In the genomic region with DNA sequence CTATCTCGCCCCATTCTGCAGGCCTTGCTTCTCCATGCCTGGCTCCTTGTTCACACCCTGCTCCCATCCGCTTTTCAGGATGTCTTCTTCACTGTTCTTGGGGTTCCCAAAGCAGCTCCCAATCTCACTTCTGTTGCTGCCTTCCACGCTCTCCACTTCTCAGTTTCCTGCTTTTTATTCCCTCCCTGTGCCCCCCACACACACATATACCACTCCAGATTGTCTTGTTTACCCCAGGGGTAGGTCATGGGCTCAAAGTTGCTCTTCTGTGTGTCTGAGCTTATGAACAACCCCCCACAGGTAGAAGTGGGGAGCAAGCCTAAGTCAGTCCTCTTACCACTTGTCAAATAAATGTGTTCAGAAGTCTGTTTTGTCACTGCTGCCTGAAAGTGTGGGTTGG, we compare ENCODE assay signal across 16 mouse cellular contexts. TPM values are rescaled to one million over a fixed set of nuclear protein-coding genes. Genes with fewer than 3 reads are reported as not detected.
DNase-seq lines count a peak whose midpoint lies in the region; ATAC-seq and TF ChIP-seq lines count a peak whose summit lies in the region.
"Had no signal": no experiment of that assay in that cellular context is flagged by ENCODE, and none has a peak within 500 bp of the region (broad histone marks: within the 10 kb centered on the region; RNA-seq: fewer than 3 reads in every experiment).

No protein-coding gene starts in this region.

- no peak overlapping the region for H3K27ac ChIP-seq in heart, embryonic 10.5 days
- H3K27ac ChIP-seq in midbrain, embryonic 13.5 days = no peak overlapping the region
- no peak overlapping the region for H3K27ac ChIP-seq in midbrain, embryonic 16.5 days (ENCODE audit: low read length)
- H3K27ac ChIP-seq in limb, embryonic 12.5 days = no peak overlapping the region
- no peak overlapping the region for H3K27ac ChIP-seq in gastrocnemius, adult 2 months
- H3K27ac ChIP-seq: liver, embryonic 14.5 days had no signal

- 74% methylated on average over 3 of the region's 3 CpGs for WGBS in heart, embryonic 10.5 days
- WGBS in midbrain, embryonic 13.5 days = 77% methylated on average over 3 of the region's 3 CpGs
- WGBS in midbrain, embryonic 16.5 days = 74% methylated on average over 3 of the region's 3 CpGs
- 73% methylated on average over 3 of the region's 3 CpGs for whole genome bisulfite sequencing in limb, embryonic 12.5 days

- H3K4me3 ChIP-seq in heart, embryonic 10.5 days = peak overlapping the region; percentile 71; the same call in 1 of the 2 replicates
- no peak overlapping the region for H3K4me3 ChIP-seq in midbrain, embryonic 13.5 days (replicated peaks)
- no peak overlapping the region for H3K4me3 ChIP-seq in midbrain, embryonic 16.5 days (ENCODE audit: low read depth, low read length)
- no peak overlapping the region; the same call in 1 of the 2 replicates for H3K4me3 ChIP-seq in limb, embryonic 12.5 days (replicated peaks)
- no peak overlapping the region for H3K4me3 ChIP-seq in gastrocnemius, adult 2 months
- H3K4me3 ChIP-seq: erythroblast, embryonic 14.5 days had no signal

- no peak for DNase-seq in heart, embryonic 10.5 days (ENCODE audit: low spot score)
- no peak for DNase-seq in heart, adult 8-10 months (ENCODE audit: low spot score)
- no peak for DNase-seq in gastrocnemius, adult 2 months
- DNase-seq in layer of hippocampus, adult 9-11 months = no peak
- DNase-seq: B cell, adult 2 months; gastrocnemius, postnatal 25 days; kidney, postnatal 14 days; lung, postnatal 4 days had no signal

- H3K4me1 ChIP-seq in heart, embryonic 10.5 days = peaks cover 54% of the 10 kb centered on the region
- peaks cover 80% of the 10 kb centered on the region for H3K4me1 ChIP-seq in midbrain, embryonic 13.5 days (replicated peaks)
- H3K4me1 ChIP-seq in midbrain, embryonic 16.5 days (ENCODE audit: control insufficient read depth, insufficient read depth, low read length) = peaks cover 62% of the 10 kb centered on the region
- peaks cover 59% of the 10 kb centered on the region for H3K4me1 ChIP-seq in limb, embryonic 12.5 days (replicated peaks)

- H3K4me2 ChIP-seq in midbrain, embryonic 13.5 days (replicated peaks) = peak overlapping the region; percentile 85
- no peak overlapping the region; the same call in 1 of the 2 replicates for H3K4me2 ChIP-seq in midbrain, embryonic 16.5 days (ENCODE audit: low read length)
- H3K4me2 ChIP-seq in limb, embryonic 12.5 days = peak overlapping the region; percentile 99; the same call in 1 of the 2 replicates

- H3K9me3 ChIP-seq in heart, embryonic 10.5 days = no peaks in the 10 kb centered on the region
- no peaks in the 10 kb centered on the region for H3K9me3 ChIP-seq in midbrain, embryonic 13.5 days
- H3K9me3 ChIP-seq in midbrain, embryonic 16.5 days (replicated peaks; ENCODE audit: control insufficient read depth, low read length, poor library complexity, severe bottlenecking) = no peaks in the 10 kb centered on the region
- H3K9me3 ChIP-seq in limb, embryonic 12.5 days = no peaks in the 10 kb centered on the region

- H3K36me3 ChIP-seq in heart, embryonic 10.5 days = peaks cover 6% of the 10 kb centered on the region
- H3K36me3 ChIP-seq in midbrain, embryonic 13.5 days = no peaks in the 10 kb centered on the region
- H3K36me3 ChIP-seq in midbrain, embryonic 16.5 days (ENCODE audit: control insufficient read depth, insufficient read depth, low read length) = no peaks in the 10 kb centered on the region
- 0 out of 2 replicates have a peak, but pooled peaks cover 2% of the 10 kb centered on the region for H3K36me3 ChIP-seq in limb, embryonic 12.5 days
- H3K36me3 ChIP-seq: G1E had no signal

- TF ChIP-seq CTCF in gastrocnemius, adult 2 months (IDR thresholded peaks at IDR 0.05) = no peak

- peaks cover 28% of the 10 kb centered on the region for H3K27me3 ChIP-seq in heart, embryonic 10.5 days (ENCODE audit: insufficient read depth, poor library complexity, severe bottlenecking)
- peaks cover 14% of the 10 kb centered on the region; the same call in 1 of the 2 replicates for H3K27me3 ChIP-seq in midbrain, embryonic 13.5 days
- no peaks in the 10 kb centered on the region for H3K27me3 ChIP-seq in midbrain, embryonic 16.5 days (ENCODE audit: control insufficient read depth, insufficient read depth, low read depth, low read length)
- peaks cover 39% of the 10 kb centered on the region for H3K27me3 ChIP-seq in limb, embryonic 12.5 days

- 0 out of 2 replicates have a peak overlapping the region, but pooled peaks have one; percentile 19 for H3K9ac ChIP-seq in midbrain, embryonic 13.5 days (replicated peaks)
- H3K9ac ChIP-seq in midbrain, embryonic 16.5 days (ENCODE audit: low read depth, low read length) = no peak overlapping the region
- H3K9ac ChIP-seq in limb, embryonic 12.5 days (replicated peaks) = no peak overlapping the region
- H3K9ac ChIP-seq: liver, embryonic 14.5 days had no signal

- intact Hi-C loops in gastrocnemius, adult 2 months (cut with DNase I) = loop anchor here (5.0 kb wide), 1 partner anchor 52 kb away; no protein-coding TSS in a partner anchor

- ATAC-seq in midbrain, embryonic 13.5 days = no peak
- no peak for ATAC-seq in midbrain, embryonic 16.5 days
- ATAC-seq in limb, embryonic 12.5 days (ENCODE audit: insufficient number of reproducible peaks, insufficient read depth, low FRiP score, low TSS enrichment, low read depth) = no peak
- ATAC-seq in activated CD4-positive, CD25-positive, alpha-beta regulatory T cell, adult 4 months = no peak

RNA-seq across cellular contexts. Expression of a gene that starts 1.5 kb away (rescaled TPM):
- 4.7 and 4.8 TPM in 2 replicates for polyA plus RNA-seq in heart, embryonic 10.5 days (2016; fragmentation: Nextera tagmentation; extraction: Ambion mirVana)
- 10 to 100 TPM; 20.9 to 31.1 (median 25.8) TPM for total RNA-seq in heart, adult 8-10 months (2022)
- 5.7 and 6.2 TPM in 2 replicates for polyA plus RNA-seq in midbrain, embryonic 13.5 days (2015; fragmentation: Nextera tagmentation; extraction: Ambion mirVana)
- 4.0 and 4.7 TPM in 2 replicates for polyA plus RNA-seq in midbrain, embryonic 16.5 days (2015; fragmentation: Nextera tagmentation; extraction: Ambion mirVana)
- polyA plus RNA-seq in limb, embryonic 12.5 days (2016; fragmentation: Nextera tagmentation; extraction: Ambion mirVana) = 5.7 and 6.8 TPM in 2 replicates
- under 1 TPM; 0.09 to 0.14 TPM for polyA plus RNA-seq in activated CD4-positive, CD25-positive, alpha-beta regulatory T cell, adult 4 months (2017; shearing (Covaris generic))
- 1 to 10 TPM; 4.9 to 8.4 TPM for total RNA-seq in gastrocnemius, adult 2 months (2021)

RNA-seq across cellular contexts. Expression of a gene that starts 3.0 kb away (rescaled TPM):
- 6.8 and 10.4 TPM in 2 replicates for polyA plus RNA-seq in heart, embryonic 10.5 days (2016; fragmentation: Nextera tagmentation; extraction: Ambion mirVana)
- total RNA-seq in heart, adult 8-10 months (2022) = 1 to 10 TPM; 1.1 to 2.5 (median 2.0) TPM
- polyA plus RNA-seq in midbrain, embryonic 13.5 days (2015; fragmentation: Nextera tagmentation; extraction: Ambion mirVana) = 5.3 and 6.5 TPM in 2 replicates
- 16.4 and 20.6 TPM in 2 replicates for polyA plus RNA-seq in midbrain, embryonic 16.5 days (2015; fragmentation: Nextera tagmentation; extraction: Ambion mirVana)
- 1.5 and 2.2 TPM in 2 replicates for polyA plus RNA-seq in limb, embryonic 12.5 days (2016; fragmentation: Nextera tagmentation; extraction: Ambion mirVana)
- not detected for polyA plus RNA-seq in activated CD4-positive, CD25-positive, alpha-beta regulatory T cell, adult 4 months (2017; shearing (Covaris generic))
- total RNA-seq in gastrocnemius, adult 2 months (2021) = under 1 TPM; 0.41 to 0.92 TPM
- polyA plus RNA-seq: erythroblast, embryonic 14.5 days had no signal

RNA-seq across cellular contexts. Expression of a gene that starts 5.4 kb away (rescaled TPM):
- polyA plus RNA-seq in heart, embryonic 10.5 days (2016; fragmentation: Nextera tagmentation; extraction: Ambion mirVana) = 37.1 and 37.2 TPM in 2 replicates
- 10 to 100 TPM; 31.7 to 35.2 (median 34.7) TPM for total RNA-seq in heart, adult 8-10 months (2022)
- polyA plus RNA-seq in midbrain, embryonic 13.5 days (2015; fragmentation: Nextera tagmentation; extraction: Ambion mirVana) = 41.1 and 42.0 TPM in 2 replicates
- 36.7 and 38.8 TPM in 2 replicates for polyA plus RNA-seq in midbrain, embryonic 16.5 days (2015; fragmentation: Nextera tagmentation; extraction: Ambion mirVana)
- polyA plus RNA-seq in limb, embryonic 12.5 days (2016; fragmentation: Nextera tagmentation; extraction: Ambion mirVana) = 48.5 and 50.4 TPM in 2 replicates
- 10 to 100 TPM; 25.1 to 35.6 TPM for polyA plus RNA-seq in activated CD4-positive, CD25-positive, alpha-beta regulatory T cell, adult 4 months (2017; shearing (Covaris generic))
- 10 to 100 TPM; 44.5 to 48.3 TPM for total RNA-seq in gastrocnemius, adult 2 months (2021)

RNA-seq across cellular contexts. Expression of a gene that starts 22.6 kb away (rescaled TPM):
- 0.88 and 2.8 TPM in 2 replicates for polyA plus RNA-seq in heart, embryonic 10.5 days (2016; fragmentation: Nextera tagmentation; extraction: Ambion mirVana)
- total RNA-seq in heart, adult 8-10 months (2022) = 1 to 10 TPM in 3 of 4 experiments, not detected in 1; 2.5 to 3.3 (median 3.2) TPM
- 0.81 and 1.7 TPM in 2 replicates for polyA plus RNA-seq in midbrain, embryonic 13.5 days (2015; fragmentation: Nextera tagmentation; extraction: Ambion mirVana)
- polyA plus RNA-seq in midbrain, embryonic 16.5 days (2015; fragmentation: Nextera tagmentation; extraction: Ambion mirVana) = 1.6 and 1.8 TPM in 2 replicates
- 0.72 and 1.5 TPM in 2 replicates for polyA plus RNA-seq in limb, embryonic 12.5 days (2016; fragmentation: Nextera tagmentation; extraction: Ambion mirVana)
- not detected for polyA plus RNA-seq in activated CD4-positive, CD25-positive, alpha-beta regulatory T cell, adult 4 months (2017; shearing (Covaris generic))
- total RNA-seq in gastrocnemius, adult 2 months (2021) = 1 to 10 TPM in 1 of 2 experiments, not detected in 1; 1.1 TPM
- total RNA-seq: G1E had no signal
- polyA plus RNA-seq: brain, embryonic 14.5 days; erythroblast, embryonic 14.5 days; G1E; liver, embryonic 14.5 days had no signal

RNA-seq across cellular contexts. Expression of a gene that starts 30.3 kb away (rescaled TPM):
- 112 and 150 TPM in 2 replicates for polyA plus RNA-seq in heart, embryonic 10.5 days (2016; fragmentation: Nextera tagmentation; extraction: Ambion mirVana)
- 10 to 100 TPM; 29.0 to 39.9 (median 32.0) TPM for total RNA-seq in heart, adult 8-10 months (2022)
- polyA plus RNA-seq in midbrain, embryonic 13.5 days (2015; fragmentation: Nextera tagmentation; extraction: Ambion mirVana) = 147 TPM in 2 replicates
- polyA plus RNA-seq in midbrain, embryonic 16.5 days (2015; fragmentation: Nextera tagmentation; extraction: Ambion mirVana) = 118 and 123 TPM in 2 replicates
- 176 and 192 TPM in 2 replicates for polyA plus RNA-seq in limb, embryonic 12.5 days (2016; fragmentation: Nextera tagmentation; extraction: Ambion mirVana)
- 100 to 1,000 TPM in 1 of 2 experiments, 10 to 100 TPM in 1; 98.9 to 135 TPM for polyA plus RNA-seq in activated CD4-positive, CD25-positive, alpha-beta regulatory T cell, adult 4 months (2017; shearing (Covaris generic))
- total RNA-seq in gastrocnemius, adult 2 months (2021) = 10 to 100 TPM; 23.3 to 29.2 TPM
